Mouse (Mus musculus): Measurements from ENCODE around the gene Tmem217.
A peak's percentile ranks its signal among the peaks of the same experiment; 100 is the strongest.

Tmem217 gene

DNA sequence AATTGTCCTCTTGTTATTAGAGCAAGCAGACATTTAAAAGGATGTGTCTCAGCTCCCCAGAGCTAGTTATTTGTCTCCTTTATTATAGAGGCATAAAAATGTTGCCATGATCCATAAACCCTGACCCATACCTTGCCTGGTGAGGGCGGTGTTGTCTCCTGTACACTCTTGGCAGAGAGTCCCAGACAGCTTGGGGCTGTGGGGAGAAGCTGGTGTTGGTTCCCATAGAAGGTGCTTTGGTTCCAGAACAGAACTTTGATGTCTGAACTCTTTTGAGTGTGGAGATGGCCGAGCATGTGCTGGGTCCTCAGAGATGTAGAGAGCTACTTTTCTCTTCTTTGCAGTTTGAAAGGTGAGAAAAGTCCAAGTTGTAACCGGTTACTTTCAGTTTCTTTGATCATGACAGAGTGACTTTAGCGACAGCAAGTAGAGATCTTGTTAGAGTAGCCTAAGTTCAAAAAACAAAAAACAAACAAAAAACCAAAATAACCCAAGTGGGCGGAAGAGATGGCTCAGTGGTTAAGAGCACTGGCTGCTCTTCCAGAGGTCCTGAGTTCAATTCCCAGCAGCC lies at the start of gene Tmem217:
Gene Tmem217 (minus strand): TSS at position 224 of the 571 bp plus-strand sequence.
- DNase-seq, result no peak

DNA sequence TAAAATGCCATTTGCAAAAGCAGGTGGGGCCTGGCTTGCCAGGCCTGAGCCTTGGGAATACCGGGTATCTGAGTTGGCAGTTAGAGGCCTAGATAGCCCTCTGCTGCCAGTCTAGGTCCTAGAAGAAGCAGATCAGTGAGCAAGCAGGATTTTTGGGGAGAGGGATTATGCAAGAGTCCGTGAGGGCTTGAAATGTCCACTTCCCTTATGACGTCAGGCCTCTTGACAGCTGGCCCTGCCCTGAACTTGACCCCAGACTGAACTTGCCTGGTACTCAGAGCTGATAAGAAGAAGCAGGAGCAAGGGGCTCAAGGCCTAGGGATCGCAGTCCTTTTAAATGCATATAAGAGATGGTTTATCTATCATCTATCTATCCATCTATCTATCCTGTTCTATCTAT lies 49.2 kb upstream of the Tmem217 start:
- DNase-seq, result no peak

DNA sequence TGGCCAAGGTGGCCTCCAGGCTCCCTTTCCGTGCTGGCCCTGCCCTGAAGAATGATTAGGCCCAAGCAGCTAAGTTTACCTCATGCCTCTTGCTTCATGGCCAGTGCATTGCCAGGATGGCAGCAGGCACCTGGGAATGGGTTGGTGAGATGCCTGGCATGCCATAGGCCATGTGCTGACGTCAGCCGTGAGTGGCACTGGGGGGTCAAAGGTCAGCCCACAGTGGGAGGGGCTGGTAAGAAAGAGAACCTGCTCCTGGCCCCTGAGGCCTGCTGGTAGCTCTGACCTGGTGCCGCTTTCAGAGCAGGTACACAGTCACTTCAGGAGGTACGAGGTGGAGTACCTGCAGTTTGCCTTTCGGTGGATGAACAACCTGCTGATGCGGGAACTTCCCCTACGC lies 47.4 kb upstream of the Tmem217 start:
- DNase-seq, result no peak

DNA sequence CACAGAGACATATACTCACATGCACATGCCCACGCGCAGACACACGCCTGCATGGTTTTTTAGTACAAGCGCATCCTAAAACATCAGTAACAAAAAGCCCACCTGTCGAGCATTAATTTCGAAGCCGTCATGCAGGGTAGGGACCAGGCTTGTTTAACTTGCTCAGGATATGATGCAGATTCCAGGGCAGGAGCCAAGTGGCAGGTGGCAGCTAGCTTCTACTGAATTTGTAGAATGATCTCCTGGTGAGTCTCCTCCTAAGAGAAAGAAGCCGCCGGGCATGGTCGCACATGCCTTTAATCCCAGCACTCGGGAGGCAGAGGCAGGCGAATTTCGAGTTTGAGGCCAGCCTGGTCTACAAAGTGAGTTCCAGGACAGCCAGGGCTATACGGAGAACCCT lies 46.9 kb upstream of the Tmem217 start:
- DNase-seq, result no peak

DNA sequence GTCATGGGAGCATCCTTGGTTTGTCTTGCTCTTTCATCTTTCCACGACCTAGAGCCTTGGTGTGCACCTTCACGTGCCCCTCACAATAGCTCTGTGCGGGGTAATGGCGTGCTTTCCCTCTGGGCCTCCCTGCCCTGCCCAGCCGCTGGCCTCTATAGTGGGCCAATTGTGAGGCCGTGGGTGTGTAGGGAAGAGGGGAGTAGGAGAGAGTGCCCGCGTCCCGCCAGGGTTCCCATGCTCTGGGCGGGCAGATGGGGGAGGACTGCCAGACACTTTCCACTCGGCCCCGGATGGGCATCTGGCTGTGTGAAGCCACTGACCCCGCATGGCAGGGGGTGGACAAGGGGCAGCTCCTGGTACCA lies 44.6 kb upstream of the Tmem217 start:
- DNase-seq, result no peak

DNA sequence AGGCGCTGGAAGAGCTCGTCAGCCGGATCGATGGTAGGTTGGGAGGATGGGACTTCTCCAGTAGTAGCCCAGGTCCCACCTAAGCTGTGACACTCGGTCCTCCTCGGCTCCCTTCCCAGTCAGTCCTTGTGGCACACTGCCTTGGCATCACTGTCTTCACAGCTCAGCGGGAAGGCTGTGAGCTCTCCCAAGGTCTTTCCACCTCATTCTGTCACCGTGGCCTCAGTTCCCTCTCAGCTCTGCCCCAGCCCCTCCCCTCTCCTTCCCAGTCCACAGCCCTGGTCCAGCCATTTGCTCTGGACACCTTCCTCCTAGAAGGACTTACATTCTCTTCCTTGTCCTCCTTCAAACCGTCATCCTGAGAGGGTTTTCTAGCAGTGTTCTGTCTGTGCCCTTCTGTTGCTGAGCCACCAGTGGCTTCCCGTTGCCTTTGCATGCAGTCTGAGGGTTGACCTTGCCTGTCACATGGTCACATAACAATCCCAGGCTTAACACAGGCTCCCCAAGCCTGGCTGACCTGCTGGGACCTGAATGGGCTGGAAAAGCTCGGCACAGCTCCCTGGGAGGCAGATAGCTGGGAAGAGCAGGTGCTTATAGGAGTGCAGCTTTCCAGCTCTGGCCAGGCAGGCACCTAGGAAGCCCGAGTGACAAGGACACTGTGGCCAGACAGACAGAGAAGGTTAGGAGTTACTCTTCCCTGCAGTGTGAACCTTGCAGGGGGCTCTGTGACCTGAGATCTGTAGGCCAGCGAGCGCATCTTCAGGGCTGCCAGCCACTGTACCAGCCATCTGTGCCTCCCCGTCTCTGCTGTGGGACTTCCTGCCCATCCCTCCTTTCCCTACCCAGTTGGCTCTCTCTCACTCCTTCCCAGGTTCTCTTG lies 43.9 kb upstream of the Tmem217 start:
- DNase-seq, result peak; percentile 79

DNA sequence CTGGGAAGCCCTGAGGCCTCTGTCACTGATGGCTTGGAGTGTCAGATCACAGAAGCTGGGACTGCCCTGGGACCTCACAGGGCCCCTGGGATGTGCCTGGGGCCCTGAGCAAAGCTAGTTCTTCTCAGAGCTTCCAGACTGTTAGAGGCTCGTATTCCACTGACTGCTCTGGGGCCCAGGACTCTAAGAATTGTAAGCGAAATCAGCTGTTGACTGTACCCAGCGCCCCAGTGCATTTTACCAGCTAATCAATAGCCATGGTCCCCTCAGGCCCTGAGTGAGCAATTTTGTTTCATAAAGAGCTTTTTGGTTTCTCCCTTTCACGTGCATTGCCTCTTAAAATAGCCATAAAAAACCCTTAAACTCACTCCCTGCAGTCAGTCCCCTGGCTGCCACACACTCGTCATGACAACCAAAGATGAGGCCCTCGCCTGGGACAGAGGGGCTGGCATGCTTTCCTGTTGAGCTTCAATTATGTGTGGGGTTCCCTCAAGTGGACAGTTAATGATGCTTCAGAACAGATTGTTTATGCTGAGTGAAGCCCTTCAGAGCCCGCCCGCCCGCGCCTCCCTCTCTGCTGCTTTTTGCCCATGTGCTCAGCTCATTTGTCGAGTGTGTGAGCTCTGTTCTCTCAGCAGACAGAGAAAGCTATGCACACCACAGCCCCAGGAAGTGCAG lies 37.2 kb upstream of the Tmem217 start:
- DNase-seq, result no peak

DNA sequence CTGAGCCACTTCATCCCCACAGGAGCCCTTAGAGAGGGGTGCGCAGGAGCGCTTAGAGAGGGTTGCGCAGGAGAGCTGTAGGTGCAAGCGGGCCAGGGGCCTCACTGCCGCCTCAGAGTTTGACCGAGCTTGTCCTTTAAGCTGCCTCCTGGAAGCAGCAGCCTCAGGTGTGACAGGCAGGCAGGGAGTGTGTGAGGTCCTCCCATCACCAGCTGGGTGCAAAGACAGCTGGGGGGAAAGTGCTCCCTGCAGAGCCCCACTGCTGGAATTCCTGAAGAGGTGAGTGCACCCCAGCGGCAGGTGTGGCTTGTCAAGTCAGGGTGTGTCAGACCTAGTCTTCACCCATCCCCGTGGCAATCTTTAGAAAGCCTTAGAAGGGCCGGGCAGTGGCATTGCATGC lies 34.7 kb upstream of the Tmem217 start:
- DNase-seq, result no peak

DNA sequence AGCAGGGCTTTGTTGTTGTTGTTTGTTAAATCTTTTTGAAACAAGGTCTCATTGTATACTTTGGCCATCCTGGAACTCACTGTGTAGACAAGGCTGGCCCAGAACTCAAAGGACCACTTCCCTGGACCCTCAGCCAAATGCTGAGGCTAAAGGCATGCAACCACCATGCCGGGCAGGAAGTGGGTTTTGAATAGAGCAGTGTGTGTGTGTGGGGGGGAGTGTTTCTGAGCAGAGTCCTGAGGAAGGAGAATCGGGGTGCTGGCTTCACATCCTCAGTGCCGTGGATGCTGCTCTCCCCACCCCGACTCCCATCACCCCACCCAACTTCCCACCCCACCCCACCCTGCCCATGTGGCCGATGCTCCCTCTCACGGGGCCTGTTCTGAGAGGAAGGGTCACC lies 33.3 kb upstream of the Tmem217 start:
- no peak for DNase-seq

DNA sequence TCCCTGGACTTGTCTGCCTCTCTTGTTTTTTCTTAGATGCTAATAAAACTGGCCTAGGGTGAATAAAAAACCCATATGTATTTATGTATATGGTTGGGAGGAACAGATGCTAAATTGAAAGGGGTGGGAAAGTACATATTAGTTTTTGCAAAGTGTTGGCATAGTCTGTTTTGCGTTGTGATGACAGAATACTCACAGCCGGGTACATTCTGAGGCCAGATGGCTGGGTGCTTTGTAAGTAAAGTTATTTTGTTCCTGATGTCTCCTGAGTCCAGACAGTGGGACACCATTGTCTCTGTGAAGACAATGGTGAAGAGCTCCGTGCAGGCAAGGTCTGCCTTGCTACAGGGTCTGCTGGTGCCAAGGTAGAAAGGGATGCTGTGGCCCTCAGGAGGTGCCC lies 32.6 kb upstream of the Tmem217 start:
- DNase-seq, result no peak

DNA sequence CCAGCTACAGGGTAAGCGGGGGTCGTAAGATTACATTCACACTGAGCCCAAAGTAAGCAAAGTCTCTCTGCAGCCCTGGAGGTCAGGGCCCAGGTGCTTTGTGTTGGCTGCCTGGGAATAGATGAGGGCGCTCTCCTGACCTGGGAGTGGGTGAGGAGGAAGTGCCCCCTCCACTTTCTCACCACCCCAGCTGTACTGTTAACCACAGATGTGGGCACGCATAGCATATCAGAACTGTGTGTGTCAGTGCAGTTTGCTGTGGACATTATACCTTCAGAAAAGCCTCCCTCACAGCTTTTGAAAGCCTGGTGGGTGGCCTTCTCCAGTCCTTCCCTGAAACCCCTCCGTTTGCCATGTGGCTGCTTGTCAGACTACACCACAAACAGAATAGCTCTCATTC lies 32.1 kb upstream of the Tmem217 start:
- no peak for DNase-seq

DNA sequence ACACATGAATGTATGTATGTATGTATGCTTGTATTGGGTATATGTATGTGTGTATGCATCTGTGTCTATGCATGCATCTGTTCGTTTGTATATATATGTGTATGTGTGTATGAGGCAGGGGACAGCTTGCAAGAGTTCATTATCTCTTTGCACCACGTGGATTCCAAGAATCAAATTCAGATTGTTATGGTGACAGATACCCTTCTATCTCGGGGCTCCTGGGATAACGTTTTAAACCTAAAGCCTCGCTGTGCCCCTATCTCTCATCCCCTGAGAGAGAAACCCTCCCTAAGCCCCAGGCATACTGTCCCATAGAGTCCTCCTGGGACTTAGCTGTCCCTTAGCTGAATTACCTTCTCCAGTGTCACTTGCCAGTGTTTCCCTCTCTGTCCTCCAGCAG lies 31.4 kb upstream of the Tmem217 start:
- no peak for DNase-seq

DNA sequence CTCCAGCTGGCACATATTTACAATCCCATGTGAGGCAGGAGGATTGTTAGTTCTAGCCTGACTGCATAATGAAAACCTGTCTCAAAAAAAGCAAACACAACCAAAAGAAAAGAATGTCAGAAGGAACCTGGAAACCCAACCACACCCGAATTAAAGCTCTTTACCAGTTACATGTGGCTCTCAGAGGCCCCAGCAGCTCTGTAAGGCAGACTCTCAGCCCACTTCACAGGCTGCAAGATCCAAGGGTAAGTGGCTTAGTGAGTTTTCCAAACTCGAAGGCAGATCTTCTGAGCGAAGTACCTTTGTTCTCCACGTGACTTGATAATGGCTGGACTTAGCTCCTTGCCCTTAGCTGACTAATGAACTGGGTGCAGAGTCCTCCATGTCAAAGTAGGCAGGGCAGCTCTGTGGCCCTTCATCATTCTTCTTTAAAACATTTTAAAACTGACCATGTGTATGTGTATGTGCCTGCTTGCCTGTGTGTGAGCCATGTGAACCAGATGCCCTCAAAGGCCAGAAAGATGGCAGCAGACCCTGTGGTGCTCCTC lies 27.5 kb upstream of the Tmem217 start:
- no peak for DNase-seq

DNA sequence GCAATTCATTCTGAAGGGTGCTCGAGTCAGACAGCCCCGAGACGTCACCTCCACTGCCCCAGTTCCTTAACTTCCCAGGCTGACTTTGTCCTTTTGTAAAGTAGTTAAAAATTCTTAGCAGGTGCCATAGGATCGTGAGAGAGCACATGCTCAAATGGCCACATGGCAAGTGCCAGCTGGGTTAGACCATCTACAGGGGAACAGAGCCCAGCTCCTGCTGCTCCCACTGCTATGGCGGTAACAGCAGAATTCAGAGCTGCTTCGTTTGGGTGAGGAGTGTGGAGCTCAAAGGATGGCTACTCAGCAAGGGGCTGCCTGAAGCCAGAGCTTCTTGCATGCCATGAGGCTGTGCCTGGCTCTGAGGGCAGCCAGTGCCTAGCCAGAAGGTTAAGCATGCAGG lies 17.6 kb upstream of the Tmem217 start:
- DNase-seq, result no peak

DNA sequence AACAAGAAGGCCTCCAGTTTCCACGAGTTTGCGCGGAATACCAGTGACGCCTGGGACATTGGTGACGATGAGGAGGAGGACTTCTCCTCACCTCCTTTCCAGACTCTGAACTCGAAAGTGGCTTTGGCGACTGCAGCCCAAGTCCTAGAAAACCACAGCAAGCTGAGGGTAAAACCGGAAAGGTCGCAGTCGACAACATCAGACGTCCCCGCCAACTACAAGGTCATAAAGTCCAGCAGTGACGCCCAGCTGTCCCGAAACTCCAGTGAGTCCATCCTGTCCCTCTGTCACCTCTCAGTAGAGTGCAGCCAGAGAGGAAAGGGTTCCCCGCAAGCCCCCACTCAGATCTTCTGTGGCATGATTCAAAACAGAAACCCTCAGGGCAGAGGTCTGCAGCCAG lies 16.2 kb upstream of the Tmem217 start:
- no peak for DNase-seq

DNA sequence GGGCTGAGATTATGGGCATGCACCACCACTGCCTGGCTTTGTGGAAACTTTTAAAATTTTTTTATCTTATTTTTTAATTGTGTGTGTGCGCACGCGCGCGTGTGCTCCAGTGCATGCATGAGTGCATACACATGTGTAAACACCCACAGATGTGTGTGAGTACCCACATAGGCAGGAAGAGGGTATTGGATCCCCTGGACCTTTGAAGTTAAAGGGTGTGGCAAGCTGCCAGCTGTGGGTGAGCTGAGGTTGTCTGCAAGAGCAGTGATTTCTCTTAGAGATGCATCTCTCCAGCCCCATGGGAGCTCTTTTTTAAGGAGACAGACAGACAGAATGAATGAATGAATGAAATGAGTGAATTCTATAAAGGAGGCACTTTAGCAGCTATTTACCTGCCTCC lies 13.3 kb upstream of the Tmem217 start:
- DNase-seq, result no peak

DNA sequence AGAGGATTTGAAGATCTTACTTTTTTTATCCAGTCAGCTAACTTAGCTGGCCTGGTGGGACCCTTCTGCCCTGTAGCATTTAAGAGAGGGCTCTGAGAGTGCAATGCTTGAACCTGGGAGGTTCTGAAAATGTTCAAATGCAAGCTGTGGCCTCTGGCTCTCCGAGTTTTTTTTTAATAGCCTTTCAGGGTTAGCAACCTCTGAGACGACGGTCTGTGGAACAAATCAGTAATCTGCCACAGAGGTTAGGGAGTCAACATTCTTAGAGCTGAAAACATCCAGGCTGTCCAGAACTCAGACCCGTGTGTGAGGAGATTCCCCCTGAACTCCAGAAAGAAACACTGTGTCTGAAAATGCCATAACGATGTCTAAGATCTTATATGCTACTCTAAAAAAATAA lies 6.3 kb upstream of the Tmem217 start:
- DNase-seq, result no peak

DNA sequence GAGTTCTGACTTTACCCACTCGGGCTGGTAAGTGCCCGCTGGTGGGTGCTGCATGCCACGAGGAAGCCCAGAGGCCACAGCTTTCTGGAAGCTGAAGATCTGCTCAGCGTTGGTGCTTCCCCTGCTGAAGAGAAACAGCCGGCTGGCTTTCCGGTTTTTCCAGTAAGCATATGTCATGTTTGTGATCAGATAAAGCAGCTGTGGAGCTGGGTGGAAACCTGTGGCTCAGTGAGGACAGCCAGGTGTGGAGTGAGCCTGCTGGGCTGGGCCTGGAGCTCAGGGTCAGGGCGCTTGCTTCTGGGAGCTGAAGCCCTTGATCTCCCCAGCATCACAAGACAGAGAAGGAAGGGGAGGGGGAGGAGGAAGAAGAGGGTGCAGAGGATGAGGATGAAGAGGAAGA lies 4.7 kb upstream of the Tmem217 start:
- DNase-seq, result no peak

DNA sequence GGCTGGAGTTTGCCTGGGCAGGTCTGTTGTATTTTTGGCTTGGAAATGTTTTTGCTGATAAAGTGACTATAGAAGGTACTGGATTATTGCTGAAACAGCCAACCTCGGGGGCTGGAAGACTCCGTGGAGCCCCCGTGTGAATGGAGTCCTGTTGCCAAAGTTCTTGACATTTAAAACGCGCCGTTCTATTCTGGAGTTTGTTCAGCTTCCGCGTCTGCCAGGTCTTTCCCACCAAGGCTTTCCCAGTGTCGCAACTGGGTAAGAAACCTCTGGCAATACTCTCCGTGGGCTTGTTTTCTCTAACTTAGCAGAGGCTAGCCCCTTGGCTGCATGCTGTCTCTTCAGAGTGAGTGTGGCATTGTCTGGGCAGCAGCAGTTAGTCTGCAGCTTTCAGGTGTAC lies 4.3 kb upstream of the Tmem217 start:
- DNase-seq, result no peak

DNA sequence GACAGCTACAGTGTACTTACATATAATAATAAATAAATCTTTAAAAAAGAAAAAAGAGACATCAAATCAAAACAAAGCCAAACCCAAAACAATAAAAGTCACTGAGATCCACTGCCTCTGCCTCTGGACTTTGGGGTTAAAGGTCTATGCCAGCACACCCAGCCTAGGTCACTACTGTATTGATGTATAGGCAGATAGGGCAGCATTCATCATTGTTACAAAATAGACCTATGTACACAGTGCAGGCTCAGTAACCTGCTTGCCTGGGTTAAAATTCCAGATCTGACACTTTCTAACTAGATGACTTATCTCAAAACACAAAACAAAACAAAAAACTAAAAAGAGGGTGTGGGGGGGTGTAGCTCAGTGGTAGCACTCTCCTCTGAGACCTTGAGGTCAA lies 2.0 kb upstream of the Tmem217 start:
- no peak for DNase-seq

DNA sequence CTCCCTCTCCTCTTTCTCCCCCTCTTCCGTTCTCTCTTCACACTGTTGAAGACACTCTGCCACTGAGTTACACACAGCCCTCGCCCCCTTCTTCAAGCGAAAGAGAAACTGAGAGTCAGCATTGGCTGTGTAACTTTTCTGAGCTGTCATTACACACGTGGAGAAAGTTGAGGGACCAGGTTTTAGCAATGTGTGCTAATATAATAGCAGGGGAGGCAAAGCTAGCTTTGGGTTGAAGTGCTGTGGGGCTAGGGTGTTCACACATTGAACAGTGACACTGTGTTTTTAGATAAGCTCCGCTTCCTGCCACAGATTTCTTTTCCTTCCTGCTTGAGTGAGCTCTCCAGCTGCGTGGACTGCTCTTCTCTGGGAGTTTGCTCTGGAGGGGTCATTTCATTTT lies 1.2 kb downstream of the Tmem217 start:
- DNase-seq, result no peak

DNA sequence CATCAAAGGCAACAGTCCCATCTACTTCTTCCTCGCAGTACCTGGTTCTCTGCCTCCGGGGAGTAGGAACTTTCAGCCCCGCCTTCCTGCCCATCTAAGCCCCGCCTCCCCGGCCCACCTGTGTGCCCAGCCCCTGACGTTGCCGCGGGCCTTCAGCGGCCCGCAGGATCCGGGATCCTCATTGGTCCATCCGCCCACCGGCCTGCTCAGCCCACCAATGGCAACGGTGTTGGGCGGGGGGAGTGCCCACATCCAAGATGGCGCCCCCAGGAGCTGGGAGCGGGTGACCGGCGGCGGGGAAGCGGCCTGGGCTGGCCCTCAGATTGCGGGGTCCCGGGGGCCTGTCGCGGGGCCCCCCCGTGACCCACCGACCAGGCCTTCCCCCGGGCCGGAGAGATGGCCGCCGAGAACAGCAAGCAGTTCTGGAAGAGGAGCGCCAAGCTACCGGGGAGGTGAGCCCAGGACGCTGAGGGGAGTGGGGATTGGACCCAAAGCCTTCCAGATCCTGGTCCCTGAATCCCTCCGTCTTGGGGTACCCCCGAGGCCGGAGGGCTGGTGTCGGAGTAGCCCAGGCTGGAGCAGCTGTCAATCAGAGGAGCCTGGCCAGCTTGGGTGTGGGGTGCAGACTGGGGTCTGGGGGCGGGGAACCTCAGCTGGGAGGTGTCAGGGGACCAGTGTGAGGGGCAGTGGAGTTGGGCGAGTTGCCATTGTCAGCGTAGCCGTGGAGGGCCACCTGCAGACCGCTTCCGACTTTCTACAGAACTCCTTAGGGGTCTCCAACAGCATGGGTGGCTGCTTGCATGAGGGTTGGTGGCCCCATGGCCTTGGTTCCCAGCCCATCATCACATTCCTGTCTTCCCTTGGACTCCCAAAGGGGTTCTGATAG lies 2.4 kb downstream of the Tmem217 start, which contains the start of the genes Gm17657 and Tbc1d22b:
Gene Gm17657 (minus strand): TSS at position 96 of the 886 bp plus-strand sequence.
Gene Tbc1d22b (plus strand): TSS at position 243 of the 886 bp plus-strand sequence.
- peak; percentile 97 for DNase-seq

DNA sequence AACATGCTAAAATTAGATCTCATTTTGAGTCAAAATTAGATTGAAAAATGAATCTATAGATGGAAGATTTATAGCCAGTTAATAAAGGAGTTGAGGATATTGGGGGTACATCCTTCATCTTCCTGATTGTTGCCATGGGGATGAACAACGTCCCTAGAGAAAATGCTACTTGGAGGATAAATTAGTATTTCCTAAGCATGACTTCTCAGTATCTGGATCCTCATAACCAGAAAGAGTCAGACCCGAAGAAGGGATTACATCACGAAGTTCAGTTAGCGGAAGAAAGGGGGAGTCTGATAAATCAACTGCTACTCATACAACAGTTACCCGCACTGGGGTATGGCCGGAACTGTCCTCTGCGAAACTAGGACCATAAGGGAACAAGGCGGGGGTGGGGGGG lies 3.2 kb downstream of the Tmem217 start:
- DNase-seq, result no peak

Data from cerebellum, adult 9-10 months (tissue).